In the genomic region with DNA sequence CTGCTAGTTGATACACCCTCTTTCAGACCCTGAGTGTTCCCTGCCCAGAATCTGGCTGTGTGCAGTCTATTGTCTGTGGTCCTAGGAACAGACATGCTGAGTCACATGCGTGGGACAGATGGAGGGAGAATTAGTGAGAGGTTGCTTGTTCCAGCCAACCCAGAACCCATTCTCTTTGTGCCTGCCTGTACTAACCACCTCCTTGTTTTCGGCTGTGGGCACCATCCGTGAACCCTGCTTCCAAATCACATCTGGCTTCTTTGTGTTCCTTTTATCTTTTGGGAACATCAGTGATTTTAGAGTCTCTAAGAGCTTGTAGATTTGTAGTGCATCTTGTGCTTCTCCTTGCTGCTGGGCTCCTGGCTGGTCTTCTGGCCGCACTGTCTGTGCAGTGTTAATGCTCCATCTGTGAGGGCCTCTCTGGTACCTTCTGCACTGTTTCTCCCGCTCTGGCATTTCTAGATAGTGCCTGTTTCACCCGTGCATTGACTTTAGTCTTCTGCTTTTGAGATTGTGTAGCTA, we compare ENCODE assay signal across 8 mouse cellular contexts.
DNase-seq lines count a peak whose midpoint lies in the region; ATAC-seq and TF ChIP-seq lines count a peak whose summit lies in the region.
"Had no signal": no experiment of that assay in that cellular context is flagged by ENCODE, and none has a peak within 500 bp of the region (broad histone marks: within the 10 kb centered on the region; RNA-seq: fewer than 3 reads in every experiment).

No protein-coding gene starts in this region.

- TF ChIP-seq EP300 in lung, postnatal 0 days (IDR thresholded peaks at IDR 0.05) = no peak

- H3K4me2 ChIP-seq in lung, postnatal 0 days (replicated peaks; ENCODE audit: low read depth, low read length) = no peak overlapping the region
- H3K4me2 ChIP-seq: neural tube, embryonic 12.5 days had no signal

- no peak overlapping the region for H3K4me3 ChIP-seq in lung, postnatal 0 days (ENCODE audit: low read depth, low read length)
- H3K4me3 ChIP-seq: neural tube, embryonic 12.5 days had no signal

- TF ChIP-seq CTCF in lung, postnatal 0 days (IDR thresholded peaks at IDR 0.05) = no peak

- H3K4me1 ChIP-seq in lung, postnatal 0 days (ENCODE audit: insufficient read depth, low read depth, low read length) = peaks cover 21% of the 10 kb centered on the region; the same call in 1 of the 2 replicates

- no peaks in the 10 kb centered on the region for H3K9me3 ChIP-seq in lung, postnatal 0 days (ENCODE audit: low read length)
- H3K9me3 ChIP-seq: neural tube, embryonic 12.5 days had no signal

- DNase-seq in lung, postnatal 0 days (ENCODE audit: low spot score) = no peak
- DNase-seq in lung, postnatal 10 days = no peak
- peak; percentile 85 to 91 for DNase-seq in cerebellum, adult 18-20 months
- DNase-seq in layer of hippocampus, adult 18-20 months (ENCODE audit: low spot score in 2 of 2) = peak; percentile 80 to 93
- DNase-seq in right cerebral cortex, postnatal 25 days = peak; percentile 65
- no peak for DNase-seq in spleen, postnatal 10 days (ENCODE audit: low spot score in 2 of 2)
- no peak for DNase-seq in lung, postnatal 14 days

- no peak overlapping the region for H3K9ac ChIP-seq in lung, postnatal 0 days (replicated peaks; ENCODE audit: low read depth)
- H3K9ac ChIP-seq: neural tube, embryonic 12.5 days had no signal

- H3K36me3 ChIP-seq in lung, postnatal 0 days (ENCODE audit: insufficient read depth, low read length) = no peaks in the 10 kb centered on the region
- H3K36me3 ChIP-seq: neural tube, embryonic 12.5 days had no signal

- ATAC-seq in lung, postnatal 0 days = 0 out of 2 replicates have a peak, but pooled peaks have one; percentile 30

- no peaks in the 10 kb centered on the region for H3K27me3 ChIP-seq in lung, postnatal 0 days (replicated peaks; ENCODE audit: insufficient read depth, low read length)
- H3K27me3 ChIP-seq: neural tube, embryonic 12.5 days had no signal

- 58% methylated on average over 6 of the region's 6 CpGs for whole genome bisulfite sequencing in lung, postnatal 0 days

- no peak overlapping the region for H3K27ac ChIP-seq in lung, postnatal 0 days (ENCODE audit: low read length)
- H3K27ac ChIP-seq: neural tube, embryonic 12.5 days had no signal

Comparison
In these comparisons a context has a peak if more than half of its experiments do, and no peak if none do; other contexts are left out.
1. DNase-seq: peak in cerebellum, adult 18-20 months (2 of 2), layer of hippocampus, adult 18-20 months (2 of 2) and right cerebral cortex, postnatal 25 days (single experiment); none in lung, postnatal 0 days (single experiment), lung, postnatal 10 days (single experiment), spleen, postnatal 10 days (0 of 2) and lung, postnatal 14 days (single experiment).